Mouse (Mus musculus) T-cell, adult 2 months (primary cell): Measurements from ENCODE around the gene Alpk1.
"Not testable (repeated sequence)": the region's sequence is repeated elsewhere in the genome, so short reads cannot be mapped to it uniquely, and the experiment has no call there.

Source experiments
- DNase-seq: peaks from one replicate; pipeline ENCODE4 v3.0.0; 2022; ENCODE audit warnings: low spot score

Alpk1 gene

DNA sequence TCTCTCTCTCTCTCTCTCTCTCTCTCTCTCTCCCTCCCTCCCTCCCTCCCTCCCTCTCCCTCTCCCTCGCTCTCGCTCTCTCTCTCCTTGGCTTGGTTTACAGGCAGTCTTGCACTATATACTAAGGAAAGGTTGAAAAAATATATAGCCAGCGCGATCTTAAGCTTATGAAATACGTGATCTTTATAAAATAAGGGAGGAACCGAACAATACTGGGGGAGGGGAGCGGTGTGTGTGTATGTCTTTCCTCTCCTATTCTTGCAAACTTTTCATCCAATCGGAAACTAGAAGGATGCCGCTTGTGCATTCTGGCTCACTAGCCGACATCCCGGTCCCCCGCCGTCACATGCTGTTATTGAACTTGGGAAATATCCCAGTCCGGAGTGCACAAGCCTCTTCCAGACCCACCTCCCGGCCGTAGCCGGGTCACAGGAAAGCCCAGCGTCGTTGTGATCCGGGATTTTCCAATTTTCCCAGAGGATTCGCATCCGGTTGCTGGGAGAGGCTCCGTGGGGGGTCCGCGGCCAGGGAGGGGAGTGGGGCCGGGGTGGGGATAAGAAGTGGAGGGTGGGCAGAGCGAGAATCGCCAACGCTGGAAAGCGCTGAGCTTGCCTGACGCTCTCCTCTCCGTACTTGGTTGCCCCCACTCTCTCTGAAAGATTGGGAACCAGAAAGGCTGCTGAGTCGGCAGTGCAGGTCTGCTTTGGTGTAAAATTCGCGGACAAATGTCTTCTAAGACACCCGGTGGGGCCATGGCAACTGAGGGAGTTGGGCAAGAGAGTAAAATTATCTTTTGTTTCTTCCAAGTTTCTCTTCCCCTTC lies 10.1 kb upstream of the Alpk1 start:
- peak; percentile 19 for DNase-seq

DNA sequence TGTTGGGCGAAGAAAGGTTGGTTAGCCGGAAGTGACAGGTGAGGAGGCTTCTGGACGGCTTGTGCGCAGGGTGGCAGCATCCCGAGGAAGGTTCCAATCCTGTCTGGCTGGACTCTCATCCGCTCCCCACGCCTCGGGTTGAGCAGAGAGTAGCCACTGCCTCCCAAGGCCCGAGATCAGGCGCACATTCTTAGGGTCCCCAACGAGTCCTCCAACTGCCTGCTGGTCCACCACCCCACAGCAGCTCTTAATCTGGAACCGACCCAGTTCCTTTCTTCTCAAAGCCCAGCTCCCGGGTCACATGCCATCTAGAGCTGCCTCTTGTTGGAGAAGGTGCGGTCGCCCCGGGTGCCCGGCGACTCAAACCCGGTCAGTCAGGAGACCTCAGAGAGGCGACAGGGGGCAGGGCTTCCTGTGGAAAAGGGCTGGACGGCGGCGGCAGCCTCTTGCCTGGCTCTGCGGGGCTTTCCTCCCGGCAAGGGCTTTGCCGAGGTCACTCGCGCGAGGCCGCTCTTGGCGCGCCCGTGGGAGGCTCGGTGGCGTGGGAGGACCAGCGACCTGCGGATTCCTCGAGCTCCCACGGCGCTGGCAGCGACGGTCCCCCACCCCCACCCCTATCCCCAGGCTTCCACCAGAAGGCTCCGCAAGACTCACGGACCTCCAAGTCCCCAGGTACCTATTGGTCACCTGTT lies 9.3 kb upstream of the Alpk1 start, which contains the start of gene Tifa:
Gene Tifa (plus strand): TSS at position 306 of the 692 bp plus-strand sequence.
- peak; percentile 8 for DNase-seq

GRCm38 (mm10) chr3:127788919-127789318 lies 8.6 kb upstream of the Alpk1 start:
- no peak for DNase-seq

DNA sequence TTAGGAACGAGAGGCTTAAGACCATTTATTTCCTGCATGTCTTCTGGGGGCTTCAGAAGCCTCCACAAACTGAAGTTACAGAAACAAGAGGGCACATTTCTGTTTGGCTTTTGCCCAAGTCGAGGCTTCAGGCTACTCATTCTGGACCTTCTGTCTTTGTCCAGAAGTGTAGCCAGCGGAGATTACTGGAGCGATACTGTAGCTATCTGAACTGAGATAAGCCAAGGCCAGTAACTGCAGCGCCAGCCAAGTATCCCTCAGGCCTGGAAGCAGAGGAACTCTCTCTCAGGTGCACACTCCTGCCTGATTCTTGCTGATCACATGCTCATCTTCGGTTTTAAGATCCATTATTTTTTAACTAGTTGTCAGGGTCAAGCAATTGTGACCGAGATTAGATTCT lies 7.7 kb upstream of the Alpk1 start:
- DNase-seq, result no peak

GRCm38 (mm10) chr3:127787032-127787431 lies 6.7 kb upstream of the Alpk1 start:
- no peak for DNase-seq

GRCm38 (mm10) chr3:127783680-127784079 lies 3.4 kb upstream of the Alpk1 start:
- not testable (repeated sequence) for DNase-seq

GRCm38 (mm10) chr3:127782921-127783320 lies 2.6 kb upstream of the Alpk1 start:
- DNase-seq, result no peak

DNA sequence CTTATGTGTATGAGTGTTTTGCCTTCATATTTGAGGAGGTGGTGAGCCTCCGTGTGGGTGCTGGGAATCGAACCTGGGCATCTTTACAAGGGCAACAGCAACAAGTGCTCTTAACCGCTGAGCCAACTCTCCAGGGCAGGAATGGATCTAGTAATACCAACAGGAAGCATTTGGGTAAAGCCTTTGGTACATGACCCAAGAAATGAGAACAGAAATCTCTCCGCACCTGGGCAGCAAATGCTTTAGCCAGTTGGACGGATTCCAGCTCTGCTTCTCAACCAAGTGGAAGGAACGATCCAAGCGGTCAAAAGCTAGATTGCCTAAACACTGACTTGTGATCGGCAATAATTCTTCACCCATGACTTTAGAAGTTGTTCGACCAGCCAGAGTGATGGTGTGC lies 594 bp upstream of the Alpk1 start:
- no peak for DNase-seq

DNA sequence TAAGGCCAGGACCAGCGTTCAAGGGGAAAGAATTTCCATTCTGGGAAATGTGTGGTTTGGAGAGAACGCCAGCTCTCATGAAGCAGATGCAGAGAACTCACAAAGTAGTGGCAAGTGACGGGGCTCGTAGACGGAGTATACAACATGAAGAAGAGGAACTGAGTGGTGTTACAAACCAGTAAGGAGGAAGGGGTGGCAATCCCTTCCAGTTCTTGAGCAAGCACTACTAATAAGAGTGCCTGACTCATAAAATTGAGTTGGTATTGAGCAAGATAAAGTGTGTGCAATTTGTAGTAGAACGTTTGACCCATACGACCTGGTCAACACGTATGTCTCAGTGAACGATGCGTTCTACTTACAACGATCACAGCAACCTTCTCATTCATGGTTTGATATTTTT lies 11.2 kb downstream of the Alpk1 start:
- DNase-seq, result no peak

- no peak for DNase-seq
These were observed 14.4 kb downstream of the Alpk1 start for GRCm38 (mm10) chr3:127765971-127766370.

- DNase-seq, result no peak
These were observed 15.8 kb downstream of the Alpk1 start for GRCm38 (mm10) chr3:127764541-127764940.

DNA sequence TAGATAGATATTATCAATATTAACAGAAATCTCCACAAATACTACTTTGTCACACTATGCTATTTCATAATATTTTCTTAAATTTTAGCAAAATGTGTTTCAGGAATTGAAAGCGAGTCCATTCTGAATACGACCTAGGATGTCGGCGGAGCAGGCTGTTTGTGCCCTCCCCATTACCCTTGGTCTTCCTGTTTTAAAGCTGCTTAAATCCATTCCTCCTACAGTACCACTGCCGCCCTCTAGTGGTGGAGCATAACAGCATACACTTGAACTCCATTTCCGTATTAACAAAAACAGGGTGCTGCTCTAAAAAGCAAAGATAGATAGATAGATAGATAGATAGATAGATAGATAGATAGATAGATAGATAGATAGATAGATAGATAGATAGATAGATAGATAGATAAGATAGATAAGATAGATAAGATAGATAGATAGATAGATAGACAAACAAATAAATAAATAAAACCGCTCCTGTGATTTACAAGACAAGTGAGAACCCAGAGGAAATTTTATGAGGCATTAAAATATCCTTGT lies 17.2 kb downstream of the Alpk1 start:
- peak; percentile 84 for DNase-seq

DNA sequence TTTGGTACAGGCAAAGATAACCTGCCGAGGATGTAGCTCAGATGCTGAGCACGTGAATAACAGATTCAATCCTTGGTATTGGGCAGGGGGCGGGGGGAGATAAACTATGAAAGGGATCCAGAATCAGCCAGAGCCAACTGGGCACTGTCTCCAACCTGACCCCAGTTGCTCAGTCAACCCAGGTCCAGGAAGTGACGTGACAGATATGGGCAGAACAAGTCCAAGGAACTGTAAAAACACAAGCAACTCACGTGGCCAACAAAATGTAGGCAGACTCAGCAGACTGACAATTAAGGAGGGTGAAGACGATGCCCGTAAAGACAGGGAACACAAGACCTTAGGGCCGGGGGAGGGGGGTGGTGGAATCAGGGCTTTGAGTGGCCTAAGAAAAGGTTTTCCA lies 17.9 kb downstream of the Alpk1 start:
- DNase-seq, result no peak

DNA sequence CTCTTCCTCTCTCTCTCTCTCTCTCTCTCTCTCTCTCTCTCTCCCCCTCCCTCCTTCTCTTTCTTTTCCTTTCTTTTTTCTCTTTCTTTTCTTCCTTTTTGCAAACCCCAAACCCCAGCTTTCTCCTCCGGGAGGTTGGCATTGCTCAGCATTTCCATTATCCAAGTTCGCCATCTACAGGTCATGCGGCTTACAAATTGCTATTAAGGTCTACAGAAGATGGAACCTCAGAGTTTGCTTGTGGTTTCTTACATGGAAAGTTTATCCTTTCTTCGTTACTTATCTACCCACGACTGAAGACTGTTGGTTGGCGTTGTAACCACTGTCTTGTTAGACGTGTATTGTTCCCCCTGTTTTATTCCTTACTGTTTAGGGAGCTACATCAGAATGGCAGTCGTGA lies 21.1 kb downstream of the Alpk1 start:
- DNase-seq, result no peak

DNA sequence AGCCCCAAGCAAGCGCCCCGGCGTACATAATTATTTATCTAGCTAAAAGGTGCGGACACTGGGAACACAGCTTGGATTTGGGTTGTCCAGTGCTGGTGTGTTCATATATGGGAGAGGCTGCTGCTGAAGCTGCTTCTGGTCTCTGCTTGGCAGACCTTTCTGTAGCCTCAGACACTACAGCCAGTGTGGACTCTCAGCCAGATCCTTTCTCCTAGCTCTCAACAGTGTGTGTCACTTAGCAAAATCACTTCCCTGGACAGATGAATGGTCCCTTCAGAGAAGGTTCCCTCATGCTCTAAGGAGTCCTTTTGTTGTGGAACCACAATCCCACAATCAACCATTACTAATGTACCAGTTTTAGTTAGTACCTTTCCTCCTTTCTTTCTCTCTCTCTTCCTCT lies 21.5 kb downstream of the Alpk1 start:
- DNase-seq, result no peak

DNA sequence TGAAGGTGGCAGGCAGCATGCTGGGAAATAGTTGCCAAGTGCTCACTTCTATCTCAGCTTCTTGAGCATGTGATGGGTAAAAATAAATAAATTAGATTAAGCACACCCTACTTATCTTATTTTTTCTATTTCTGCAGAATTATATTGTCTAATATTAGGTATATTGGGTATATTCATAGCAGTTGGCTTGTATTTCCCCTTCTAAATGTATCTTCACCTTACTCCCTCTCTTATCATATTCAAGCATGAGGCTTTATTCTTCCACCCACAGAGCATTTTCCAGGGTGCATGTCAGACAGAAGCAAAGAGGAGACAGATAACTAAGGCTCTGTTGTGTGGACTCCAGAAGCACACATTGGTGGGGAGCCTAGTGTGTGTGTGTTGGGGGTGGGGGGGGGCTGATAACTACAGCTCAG lies 22.4 kb downstream of the Alpk1 start:
- DNase-seq, result no peak

DNA sequence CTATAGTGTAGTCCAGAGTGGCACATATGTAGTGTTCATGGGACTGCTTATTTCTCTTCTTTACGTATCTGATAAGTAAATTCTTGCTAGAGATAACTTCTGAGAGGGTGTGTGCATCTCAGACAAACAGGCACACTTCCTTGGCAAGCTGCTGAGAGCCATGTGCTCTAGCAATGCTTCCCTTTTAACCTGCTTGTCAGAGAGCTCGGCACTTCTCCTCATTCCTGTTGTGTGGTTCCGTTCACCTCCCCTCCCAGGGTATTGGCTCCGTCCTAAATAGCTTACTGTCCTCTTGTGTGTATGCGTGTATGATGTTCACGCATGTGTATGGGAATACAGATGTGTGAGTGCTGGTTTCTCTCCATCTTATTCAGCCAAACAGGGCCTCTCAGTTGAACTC lies 23.9 kb downstream of the Alpk1 start:
- no peak for DNase-seq

- DNase-seq, result no peak
These were observed 30.3 kb downstream of the Alpk1 start for GRCm38 (mm10) chr3:127749981-127750562.

DNA sequence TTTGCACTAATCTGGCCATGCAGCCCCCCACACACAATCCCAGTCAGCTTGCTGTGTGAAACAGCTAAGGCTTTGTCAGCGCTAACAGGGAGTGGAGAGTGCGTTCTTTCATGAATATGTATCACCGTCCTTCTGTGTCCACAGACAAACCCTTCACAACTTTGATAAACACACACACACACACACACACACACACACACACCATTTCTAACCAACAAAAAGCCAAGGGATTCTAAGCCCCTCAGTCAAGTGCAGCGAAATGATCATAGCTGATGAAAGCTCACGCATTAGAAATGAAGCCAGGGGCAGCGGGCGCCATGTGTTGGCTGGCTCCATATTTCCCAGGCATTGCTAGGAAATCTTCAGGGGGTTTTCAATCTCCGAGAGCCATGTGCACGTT lies 31.1 kb downstream of the Alpk1 start:
- no peak for DNase-seq

GRCm38 (mm10) chr3:127748644-127749043 lies 31.7 kb downstream of the Alpk1 start:
- DNase-seq, result no peak

DNA sequence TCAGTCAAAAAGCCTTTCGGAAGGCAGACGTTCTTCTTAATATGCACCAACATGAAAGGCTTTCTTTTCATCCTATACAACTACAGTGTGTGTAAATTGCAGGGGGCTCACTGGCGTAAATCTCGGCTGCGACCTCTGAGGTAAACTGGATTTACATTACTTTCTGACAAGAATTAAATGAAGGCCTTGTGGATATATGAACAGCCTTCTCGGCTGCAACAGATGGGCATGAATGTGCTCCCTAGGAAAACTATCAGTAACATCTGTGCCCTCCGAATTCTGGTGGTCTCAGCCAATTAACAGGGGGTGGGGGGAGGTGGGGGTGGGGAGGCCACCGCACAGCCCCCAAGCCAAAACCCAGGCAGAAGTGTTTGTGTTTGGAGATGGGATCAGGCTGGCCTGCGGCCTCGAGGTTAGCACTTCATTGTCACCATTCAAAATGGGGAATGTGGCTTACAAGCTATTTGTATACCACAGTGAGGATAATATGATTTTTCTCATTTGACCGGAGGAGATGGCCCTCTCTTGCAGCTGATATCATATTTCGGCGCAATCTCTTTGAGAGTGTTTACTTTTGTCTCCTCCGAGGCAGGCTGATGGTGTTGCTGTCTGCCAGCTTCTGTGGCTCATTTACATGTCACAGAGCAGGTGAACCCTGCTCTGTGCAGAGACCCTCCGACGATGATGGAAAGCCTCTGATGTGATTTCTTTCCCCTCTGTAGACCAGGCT lies 34.3 kb downstream of the Alpk1 start:
- DNase-seq, result no peak

- DNase-seq, result no peak
These were observed 34.8 kb downstream of the Alpk1 start for GRCm38 (mm10) chr3:127745504-127745903.
